Mouse (Mus musculus) heart, adult 18-20 months (tissue): ENCODE data around the gene Map2. TPM values are rescaled to one million over a fixed set of nuclear protein-coding genes. Genes with fewer than 3 reads are reported as not detected.

Experiments
- DNase-seq, 2 experiments: peaks; one replicate each; pipeline ENCODE4 v3.0.0; 2021 to 2022; ENCODE audit warnings: mixed read lengths in 1 of 2
- total RNA-seq, 2 experiments: library from RNA; stranded (reverse); gene quantifications; 2 replicates each; pipeline ENCODE4 v1.2.3; 2021

Map2 gene
- total RNA-seq, 2 experiments from 2014 or later, result 2.3 to 3.9 TPM

DNA sequence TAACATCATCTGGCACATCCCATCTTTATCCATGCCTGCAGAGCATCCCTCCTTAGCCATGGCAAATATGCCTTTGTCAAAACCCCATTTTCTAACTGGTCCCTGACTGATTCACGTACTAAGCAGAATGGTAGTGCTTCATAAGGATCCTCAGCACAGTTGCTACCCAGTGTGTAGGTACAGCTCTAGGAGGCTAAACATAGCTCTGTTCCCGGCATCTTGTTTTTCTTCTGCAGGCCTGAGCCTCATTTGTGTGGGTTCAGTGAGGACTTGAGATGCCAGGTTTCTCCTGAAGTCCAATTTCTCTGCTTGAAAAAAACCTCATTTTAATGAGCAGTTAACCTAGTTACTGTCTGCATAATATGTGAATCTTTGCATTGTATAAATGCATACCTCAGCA, 30.4 kb downstream of the Map2 start:
- DNase-seq, result no peak

DNA sequence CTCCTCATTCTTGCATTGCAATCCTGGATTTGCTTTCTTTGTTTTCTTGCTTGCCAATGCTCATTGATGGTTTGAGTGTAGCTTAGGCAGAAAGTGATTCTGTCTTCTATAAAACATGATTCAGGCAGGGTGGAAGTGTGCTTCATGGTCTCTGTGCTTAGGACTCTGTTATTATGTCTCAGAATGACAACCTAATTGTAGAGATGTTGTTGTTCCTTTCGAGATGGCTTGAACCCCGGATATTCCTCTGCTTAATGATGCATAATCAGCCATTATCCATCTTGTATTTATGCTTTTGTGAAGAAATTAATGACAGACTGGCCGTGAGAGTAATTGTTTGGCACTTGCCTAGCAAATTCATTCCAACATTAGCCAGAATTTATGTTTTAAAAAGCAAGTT, 31.8 kb downstream of the Map2 start:
- no peak for DNase-seq

DNA sequence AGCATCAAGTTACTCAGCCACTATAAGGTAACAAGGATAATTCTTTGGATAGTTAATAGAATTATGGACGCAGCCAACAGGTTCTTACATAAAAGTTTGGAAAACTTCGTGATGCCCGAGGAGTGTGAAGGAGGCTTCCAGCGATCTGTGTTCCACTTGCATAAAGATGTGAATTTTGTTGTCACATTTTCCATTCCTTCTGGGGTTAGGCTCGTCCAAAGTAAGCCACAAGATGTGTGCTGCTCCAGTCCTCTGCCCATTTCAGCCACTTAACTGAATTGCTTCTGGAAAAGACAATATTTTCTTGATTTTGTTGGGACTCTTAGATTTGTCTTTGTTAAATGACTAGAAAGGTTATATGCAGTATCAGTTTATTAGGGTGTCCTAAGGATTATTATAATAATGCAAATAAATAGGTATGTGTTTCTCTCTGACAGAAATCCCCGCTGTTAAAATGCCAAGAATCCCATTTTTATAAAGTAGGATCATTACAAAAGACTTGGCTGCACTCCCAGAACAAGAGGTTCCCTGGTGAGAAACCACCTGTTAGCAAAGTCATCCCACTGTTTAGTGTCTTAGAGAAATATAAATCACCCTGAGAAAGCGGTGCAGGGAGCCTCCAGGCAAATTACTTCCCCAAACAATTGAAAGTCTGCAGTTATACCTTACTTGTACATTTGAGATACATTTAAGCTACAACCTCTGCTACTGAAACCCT, 36.2 kb downstream of the Map2 start:
- peak; percentile 11 to 23 for DNase-seq

DNA sequence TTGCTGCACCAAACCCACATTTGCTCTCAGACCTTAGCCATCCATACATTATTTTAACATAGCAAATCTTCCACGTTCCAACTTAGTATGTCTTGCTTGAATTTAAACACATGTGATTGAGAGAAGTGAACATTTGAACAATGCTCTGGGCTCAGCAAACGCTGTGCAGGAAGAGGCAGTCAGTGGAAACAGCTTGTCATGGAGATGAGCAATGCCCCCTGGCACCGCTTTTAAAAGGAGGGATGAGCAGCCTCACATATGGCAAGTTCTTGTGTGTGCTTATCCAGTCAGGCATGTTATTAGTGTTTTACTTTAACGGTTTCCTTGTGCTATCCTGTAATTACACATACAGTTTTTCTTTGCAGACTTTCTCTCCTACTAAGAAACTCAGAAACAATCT, 46.4 kb downstream of the Map2 start:
- no peak for DNase-seq

DNA sequence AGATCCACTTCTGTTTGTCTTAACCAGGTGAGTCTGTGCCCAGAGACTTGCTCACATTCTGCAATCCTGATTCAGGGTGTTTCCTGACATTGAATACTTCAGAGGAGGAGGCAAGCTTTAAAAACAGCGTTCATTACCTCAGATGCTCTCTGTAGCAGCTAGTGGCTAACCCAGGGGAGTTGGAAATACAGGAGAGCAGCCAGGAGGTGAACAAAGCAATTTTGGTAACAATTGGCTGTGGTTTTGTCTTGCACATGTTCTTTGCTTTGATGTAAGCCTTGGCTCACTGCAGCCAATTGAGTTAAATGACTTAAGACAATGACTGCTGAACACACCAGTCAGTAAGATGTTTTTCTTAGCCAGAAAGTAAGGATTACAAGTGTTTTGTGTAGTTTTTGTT, 48.3 kb downstream of the Map2 start:
- DNase-seq, result no peak

DNA sequence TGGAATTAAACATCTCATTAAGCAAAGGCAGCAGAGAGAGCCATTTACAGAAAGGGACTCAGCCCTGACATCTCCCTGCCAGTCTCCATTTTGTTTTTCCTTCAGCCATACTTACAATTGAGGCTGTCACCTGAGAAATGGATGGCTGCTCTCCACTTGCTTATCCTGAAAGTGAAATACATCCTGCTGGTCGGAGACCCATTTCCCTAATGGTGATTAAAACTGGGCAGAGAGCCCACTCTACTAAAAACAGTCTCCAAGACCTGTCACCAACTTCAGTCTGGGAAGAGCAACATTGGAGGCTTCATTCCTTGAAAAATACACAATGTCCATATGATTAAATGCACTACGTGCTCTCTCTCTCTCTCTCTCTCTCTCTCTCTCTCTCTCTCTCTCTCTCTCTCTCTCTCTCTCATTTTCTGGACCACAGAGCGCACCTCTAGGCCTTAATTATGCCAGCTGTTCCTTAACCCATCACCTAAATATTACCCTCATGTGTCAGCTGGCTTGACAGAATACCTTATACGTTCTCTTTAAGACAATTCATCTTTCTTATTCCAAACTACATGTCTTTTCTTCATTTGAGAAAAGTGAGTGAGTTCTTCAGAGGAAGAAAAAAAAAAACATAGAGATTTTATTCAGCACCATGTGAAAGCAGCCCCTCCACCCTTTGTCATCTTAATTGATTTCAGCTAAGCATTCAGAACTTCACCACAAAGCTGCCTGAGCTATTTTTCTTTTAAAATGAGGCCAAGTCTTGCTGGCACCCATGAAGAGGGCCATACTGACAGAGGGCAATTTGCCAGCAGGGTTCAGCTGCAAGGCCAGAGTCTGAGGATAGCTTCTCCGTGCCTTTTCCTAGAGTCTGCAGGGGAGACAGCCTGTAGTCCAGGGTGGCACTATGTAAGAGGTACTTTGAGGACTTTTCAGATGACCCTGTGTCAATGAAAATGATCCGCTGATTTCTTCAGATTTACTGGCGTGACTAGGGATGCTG, 51.6 kb downstream of the Map2 start:
- DNase-seq, result no peak

DNA sequence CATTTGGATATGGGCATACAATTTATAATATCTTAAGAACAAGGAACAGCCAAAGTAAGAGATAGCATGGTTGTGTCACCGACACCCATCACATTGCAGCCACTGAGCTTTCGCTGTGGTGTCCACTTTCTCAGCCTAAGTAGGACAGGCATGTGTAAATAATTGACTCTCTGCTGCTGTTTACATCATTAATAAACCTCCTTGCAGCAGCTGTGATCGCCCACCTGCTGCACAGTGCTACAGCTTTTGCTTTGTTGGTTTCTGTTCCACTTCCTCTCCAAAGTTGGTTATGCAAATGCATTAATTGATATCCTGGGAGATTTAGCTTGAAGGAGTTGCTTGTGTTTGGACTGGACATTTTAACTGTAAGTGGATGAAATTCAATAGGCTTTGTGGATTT, 53.1 kb downstream of the Map2 start:
- DNase-seq, result no peak

DNA sequence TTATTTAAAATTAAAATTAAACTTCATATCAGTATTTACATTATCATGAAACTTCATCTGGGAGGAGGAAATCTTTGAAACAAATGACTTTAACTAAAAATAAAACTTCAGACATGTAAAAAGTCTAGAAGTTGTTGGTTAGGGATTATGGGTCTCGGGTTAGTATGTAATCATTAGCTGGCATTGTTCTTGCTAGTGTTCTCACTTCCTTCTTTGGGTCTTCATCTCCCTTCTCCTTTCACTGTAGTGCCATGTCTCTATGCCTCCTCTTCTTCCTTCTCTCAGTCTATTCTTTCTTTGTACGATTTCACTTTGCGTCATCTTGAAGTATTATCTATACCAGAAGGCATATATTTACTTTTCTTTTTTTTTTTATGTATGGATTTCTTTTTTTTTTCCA, 55.3 kb downstream of the Map2 start:
- DNase-seq, result no peak

DNA sequence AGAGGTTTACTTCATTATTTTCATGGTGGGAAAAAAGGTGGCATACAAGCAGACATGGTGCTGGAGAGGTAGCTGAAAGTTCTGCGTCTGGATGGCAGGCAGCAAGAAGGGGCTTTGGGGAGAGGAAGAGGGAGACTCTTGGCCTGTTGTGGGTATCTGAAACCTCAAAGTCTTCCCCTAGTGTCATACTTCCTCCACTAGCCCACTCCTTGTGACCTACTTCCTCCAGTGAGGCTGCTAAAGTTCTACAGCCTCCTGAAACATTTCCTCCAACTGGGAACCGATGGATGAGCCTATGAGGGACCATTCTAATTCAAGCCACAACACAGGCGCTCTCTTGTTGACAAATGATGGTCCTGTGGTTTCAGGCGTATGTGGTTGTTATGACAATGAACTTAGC, 56.9 kb downstream of the Map2 start:
- DNase-seq, result no peak

DNA sequence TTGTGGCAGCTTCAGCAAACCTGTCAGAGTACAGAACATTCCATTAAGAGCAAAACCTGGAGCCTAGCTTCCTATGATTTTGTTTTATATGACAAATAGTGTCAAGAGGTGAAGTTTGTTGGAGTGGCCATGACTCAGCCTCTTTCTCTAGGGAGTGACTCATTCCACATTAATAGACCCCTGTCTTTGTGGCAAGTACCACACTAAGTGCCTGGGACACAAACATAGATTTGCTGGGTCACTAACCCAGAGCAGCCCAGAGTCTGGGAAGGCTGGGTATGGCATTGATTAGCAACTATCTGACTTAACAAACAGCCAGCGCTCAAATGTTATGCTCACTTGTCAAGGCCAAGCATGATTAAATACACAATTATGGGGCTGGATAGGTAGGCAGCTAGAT, 69.8 kb downstream of the Map2 start:
- no peak for DNase-seq

DNA sequence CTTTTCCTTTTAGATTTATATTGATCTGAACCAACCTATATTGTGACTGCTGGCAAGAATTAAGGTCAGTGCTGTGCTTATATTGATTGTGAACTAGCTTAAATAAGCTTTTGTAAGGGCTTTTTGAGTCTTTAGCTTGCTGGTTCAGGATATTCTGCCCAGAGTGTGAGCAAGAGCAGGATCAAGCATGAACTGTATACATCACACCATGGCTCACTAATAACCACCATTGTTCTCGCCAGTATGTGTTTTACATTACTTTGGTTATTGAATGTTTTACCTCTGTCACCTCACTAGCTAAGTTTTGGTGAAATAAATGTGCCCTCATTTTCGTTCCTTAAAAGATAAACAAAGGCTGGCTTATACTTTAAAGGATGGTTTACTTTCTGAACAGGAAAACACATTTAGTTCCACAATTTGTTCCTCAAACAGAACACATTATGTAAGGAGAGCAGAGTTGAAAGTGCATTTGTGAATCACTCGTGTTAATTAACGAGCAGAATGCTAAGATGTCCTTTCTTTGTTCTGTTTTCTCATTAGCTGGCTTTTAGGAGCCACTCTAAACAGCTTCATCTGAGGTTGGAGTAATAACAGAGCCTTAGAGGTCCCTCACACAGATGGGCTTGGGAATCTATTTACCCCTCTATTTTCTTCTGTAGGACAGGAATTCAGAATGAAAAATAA, 76.7 kb downstream of the Map2 start:
- no peak for DNase-seq

DNA sequence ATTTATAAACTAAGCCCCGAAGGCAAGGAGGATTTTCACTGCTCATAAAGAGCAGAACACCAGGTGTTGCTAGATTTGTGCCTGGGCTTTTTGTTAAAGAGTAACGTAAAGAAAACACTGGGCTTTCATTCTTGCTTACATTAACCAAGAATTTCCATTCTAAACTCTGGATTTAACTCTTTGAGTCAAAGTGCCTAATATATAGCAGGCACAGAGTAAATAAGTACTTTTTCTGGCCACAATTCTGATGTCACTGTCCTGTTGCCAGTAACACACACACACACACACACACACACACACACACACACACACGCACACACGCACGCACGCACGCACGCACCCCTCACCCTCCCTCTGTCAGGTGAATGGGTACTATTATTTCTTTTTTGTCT, 77.3 kb downstream of the Map2 start:
- DNase-seq, result no peak

DNA sequence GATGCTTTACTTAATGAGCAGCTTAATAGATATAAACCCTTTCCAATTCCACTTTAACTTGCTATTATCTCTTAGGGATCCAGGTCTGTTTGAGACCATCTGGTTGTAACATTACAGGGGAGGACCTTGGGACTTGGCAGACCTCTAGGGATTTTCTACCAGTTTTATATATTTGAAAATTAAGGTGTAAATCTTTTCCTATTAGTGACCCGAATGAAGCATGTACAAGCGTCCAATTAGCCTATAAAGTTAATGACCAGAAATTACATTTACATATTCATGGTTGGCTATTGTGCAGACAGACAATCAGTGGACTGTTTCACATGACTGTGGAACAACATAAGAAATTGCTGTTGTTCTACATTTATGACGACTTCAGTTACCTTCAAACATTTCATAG, 88.1 kb downstream of the Map2 start:
- DNase-seq, result no peak

DNA sequence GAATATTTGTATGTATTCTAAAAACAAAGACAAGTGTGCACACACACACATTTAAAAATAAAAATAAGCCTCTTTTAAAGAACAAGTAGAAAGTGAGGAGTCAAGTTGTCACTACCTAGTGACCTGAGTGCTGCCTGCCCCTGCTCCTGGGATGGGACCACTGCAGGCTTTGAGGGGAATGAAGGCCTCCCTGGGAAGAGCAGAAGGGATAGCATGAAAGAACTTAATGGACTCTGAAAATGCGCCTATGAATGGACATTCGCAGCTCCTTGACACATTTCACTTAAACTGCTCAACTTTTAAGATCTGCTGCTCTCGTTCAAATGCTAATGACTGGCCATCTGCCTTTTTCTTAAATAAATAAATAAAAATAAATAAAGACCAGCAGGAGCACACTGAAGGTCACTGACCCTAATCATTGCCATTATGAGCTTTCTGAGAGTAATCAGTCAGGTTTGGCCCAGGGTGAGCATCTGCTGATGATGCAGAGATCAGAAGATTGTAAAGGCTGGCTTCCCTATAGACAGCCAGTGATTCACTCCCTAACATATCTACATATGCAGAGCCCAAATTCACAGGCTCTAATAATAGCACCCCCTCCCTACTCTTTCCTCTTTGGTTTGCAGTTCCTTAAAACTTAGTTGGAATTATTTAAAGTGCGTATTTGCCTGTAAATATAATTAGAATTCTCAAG, 91.3 kb downstream of the Map2 start:
- no peak for DNase-seq

DNA sequence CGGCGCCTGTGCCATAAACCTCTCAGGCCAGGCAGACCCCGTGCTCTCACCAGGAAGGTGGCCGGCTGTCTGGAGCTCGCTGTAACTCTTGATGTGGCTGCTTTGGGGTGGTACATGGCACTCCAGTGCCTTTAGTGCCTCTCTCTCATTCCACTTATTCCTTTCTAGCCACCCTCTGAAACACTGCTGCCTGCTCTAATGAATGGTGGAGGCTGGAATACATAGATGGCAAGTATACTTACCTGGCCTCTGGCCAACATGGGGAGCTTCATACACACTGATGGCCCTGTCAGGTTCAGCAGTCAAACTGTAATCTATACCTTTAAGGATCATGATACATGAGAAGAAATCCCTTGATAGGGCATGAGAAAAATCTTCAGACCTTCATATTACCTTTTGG, 102.6 kb downstream of the Map2 start:
- no peak for DNase-seq

DNA sequence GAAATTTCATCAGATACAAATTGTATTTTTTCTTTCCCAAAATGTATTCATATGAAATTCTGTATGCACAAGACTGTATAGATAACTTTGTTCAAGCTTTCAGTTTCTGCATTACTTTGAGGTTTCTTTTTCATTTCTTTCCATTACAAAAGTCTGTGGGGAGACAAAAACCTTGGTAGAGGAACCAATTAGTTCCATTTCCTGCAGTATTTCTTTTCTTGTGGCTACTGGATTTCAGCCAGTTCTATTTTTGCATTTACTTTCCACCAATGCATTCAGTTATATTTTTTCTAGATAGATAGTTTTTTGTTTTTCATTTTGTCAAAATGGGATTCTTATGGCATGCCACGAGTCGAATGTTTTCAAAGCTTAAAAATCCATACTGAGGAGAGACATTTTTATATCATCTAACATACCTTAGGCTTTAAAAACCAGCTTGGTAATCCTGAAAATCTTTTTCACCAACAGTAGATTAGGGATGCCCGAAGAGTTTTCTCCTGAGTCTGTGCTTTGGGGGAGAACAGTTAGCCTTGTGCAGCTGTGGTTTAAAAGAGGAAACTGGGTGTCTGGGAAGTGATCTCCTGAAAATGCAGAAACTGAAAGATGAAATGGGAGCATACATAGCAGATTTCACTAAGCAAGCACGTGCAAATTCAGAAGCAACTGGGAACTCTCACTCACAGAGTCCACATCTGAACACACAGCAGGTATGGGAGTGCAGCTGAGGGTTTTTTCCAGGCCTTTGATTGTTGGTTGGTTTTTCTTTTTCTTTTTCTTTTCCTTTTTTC, 104.3 kb downstream of the Map2 start:
- peak; percentile 4 to 19 for DNase-seq

DNA sequence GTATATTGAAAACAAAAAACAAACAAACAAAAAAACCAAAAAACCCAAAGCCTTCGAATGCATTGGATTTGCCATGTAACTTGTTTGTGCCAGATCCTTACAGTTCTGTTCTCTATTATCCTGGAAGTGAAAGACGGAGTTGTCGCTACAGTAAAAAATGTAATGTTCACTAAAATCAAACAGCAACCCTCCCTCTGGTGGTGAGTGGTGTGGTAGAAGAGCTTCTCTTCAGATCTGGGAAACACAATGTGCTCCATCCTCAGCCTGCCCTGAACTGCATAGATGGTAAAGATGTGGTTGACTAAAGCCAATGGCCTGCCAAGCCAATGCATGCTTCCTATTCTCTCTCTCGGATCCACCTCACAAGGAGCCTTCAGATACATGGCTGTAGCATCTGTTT, 105.1 kb downstream of the Map2 start:
- no peak for DNase-seq

DNA sequence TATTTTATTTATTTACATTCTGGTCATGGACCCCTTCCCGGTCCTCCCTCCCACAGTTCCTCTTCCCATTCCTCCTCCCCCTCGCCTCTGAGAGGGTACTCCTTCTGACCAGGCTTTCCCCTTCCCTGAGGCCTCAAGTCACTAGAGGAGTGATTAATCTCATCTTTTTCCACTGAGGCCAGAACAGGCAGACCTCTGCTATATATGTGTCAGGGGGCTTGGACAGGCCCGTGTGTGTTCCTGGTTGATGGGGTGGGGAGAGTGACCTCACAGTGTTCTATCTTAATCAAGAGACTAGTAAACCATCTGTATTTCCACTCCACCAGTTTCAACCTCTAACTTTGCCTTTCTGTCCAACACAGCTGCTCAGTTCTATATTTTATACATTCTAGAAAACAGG, 107.4 kb downstream of the Map2 start:
- no peak for DNase-seq

DNA sequence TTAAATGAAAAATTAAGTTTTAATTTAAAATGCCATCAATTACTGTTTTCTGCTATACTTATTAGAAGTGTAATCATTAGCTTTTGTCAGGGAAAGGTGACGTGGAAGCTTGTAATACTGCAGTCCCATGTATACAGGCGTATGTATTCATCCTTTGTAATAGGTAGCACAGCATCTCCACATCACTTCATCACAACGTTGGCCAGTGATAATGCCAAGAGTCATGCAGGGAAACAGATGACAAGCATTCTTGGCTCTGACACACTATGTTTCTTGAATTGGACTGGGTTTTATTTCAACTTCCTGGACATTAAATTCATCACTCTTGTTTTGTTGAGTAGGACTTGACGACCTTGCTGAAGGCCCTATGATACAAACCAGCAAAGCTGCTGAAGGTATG, 113.9 kb downstream of the Map2 start:
- no peak for DNase-seq

DNA sequence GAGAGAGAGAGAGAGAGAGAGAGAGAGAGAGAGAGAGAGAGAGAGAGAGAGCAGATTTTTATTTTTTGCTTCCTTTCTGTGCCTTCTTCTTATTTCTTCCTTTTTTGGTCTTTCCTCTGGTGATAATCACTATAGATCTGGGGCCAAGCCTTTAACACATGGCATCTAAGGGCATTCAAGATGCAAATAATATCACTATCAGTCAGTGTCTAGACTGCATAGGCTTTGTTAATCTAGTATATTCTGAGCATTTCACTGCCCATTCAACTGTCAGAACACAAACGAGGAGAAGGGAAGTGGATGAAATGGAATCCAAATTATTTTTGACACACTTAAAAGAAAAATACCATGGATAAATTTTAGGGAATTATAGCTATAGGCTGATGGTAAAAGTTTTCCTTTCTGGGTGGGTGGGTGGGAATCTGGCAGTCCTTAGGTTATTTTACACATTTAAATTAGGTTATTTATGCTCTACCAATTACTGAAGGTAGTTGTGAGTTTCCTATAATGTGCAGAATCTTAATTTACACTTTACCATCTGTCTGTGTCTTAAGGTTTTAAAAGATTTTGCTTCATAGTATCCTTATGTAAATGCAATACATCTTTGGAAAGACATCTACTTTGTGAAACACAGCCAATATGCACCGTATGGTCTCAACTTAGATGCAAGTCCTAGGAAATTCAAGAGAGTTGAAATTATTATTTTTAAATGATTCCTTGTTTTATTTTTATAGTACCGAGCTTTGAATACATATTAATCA, 117.2 kb downstream of the Map2 start:
- DNase-seq, result no peak

DNA sequence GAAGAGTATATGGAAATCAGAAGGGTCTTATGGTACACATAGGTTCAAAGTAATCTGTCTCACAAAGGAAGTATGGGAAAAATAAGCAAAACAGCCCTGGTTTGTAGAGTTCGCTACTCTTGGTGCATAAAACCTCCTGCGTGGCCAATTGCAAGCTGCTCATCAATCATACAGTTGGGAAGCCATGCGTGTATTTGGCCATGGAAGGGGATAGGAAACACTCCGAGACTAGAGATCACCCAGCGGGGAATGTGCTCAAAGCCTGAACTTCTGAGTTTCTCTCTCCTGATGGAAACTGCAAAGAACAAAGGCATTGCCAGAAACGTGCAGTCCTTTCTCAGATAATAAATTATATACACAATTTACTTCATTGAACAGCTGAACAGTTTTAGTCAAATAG, 124.3 kb downstream of the Map2 start:
- DNase-seq, result no peak
